ENCODE assay signal across 43 mouse cellular contexts in the genomic region with DNA sequence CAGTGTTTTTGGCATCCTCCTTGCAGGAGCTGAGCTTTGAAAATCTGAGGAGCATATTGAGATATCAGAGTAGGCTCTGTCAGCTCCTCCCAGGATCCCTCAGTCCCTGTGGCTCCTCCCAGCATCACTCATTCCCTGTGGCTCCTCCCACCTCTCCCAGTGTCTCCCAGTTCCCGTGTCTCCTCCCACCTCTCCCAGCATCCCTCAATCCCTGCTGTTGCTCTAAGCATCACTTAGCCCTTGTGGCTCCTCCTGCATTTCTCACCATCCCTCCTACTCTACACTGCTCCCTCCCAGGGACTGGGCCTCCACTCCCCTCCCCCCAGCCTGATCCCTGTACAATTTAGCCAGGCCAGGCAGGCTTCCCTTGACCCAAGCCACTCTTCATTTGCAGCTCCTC. TPM values are rescaled to one million over a fixed set of nuclear protein-coding genes. Genes with fewer than 3 reads are reported as not detected.
"Had no signal": no experiment of that assay in that cellular context is flagged by ENCODE, and none has a peak within 500 bp of the region (broad histone marks: within the 10 kb centered on the region; RNA-seq: fewer than 3 reads in every experiment).

No protein-coding gene starts in this region.

- H3K27ac ChIP-seq: gastrocnemius, adult 2 months; heart, embryonic 10.5 days; hindbrain, embryonic 13.5 days; hindbrain, embryonic 15.5 days; hindbrain, postnatal 0 days; kidney, embryonic 15.5 days; kidney, postnatal 0 days; limb, embryonic 13.5 days; limb, embryonic 15.5 days; liver, embryonic 12.5 days had no signal

- DNase-seq: gastrocnemius, adult 2 months; gastrocnemius, postnatal 10 days; gastrocnemius, postnatal 25 days; heart, adult 18-20 months; heart, postnatal 10 days; heart, postnatal 36 days; kidney, adult 11 months; kidney, adult 2 months; kidney, adult 9 months; kidney, postnatal 14 days; kidney, postnatal 36 days; layer of hippocampus, adult 9-11 months; layer of hippocampus, postnatal 36 days; left cerebral cortex, postnatal 4 days had no signal

- ATAC-seq: hindbrain, postnatal 0 days; intestine, embryonic 16.5 days; liver, embryonic 12.5 days had no signal

- H3K4me3 ChIP-seq: gastrocnemius, adult 2 months; heart, embryonic 10.5 days; heart, embryonic 12.5 days; hindbrain, embryonic 13.5 days; hindbrain, embryonic 15.5 days; kidney, embryonic 15.5 days; limb, embryonic 13.5 days; limb, embryonic 15.5 days; liver, embryonic 12.5 days had no signal

- H3K27me3 ChIP-seq: heart, embryonic 12.5 days; hindbrain, embryonic 13.5 days; hindbrain, embryonic 15.5 days; kidney, embryonic 15.5 days; limb, embryonic 13.5 days; limb, embryonic 15.5 days; liver, embryonic 12.5 days had no signal

- H3K4me1 ChIP-seq: hindbrain, embryonic 13.5 days; hindbrain, embryonic 15.5 days; kidney, embryonic 15.5 days; limb, embryonic 13.5 days; limb, embryonic 15.5 days; liver, embryonic 12.5 days had no signal

- H3K36me3 ChIP-seq: heart, embryonic 10.5 days; heart, embryonic 12.5 days; hindbrain, embryonic 13.5 days; hindbrain, embryonic 15.5 days; kidney, embryonic 15.5 days; limb, embryonic 13.5 days; limb, embryonic 15.5 days; liver, embryonic 12.5 days had no signal

- H3K9me3 ChIP-seq: heart, embryonic 10.5 days; heart, embryonic 12.5 days; hindbrain, embryonic 13.5 days; hindbrain, embryonic 15.5 days; kidney, embryonic 15.5 days; limb, embryonic 13.5 days; limb, embryonic 15.5 days; liver, embryonic 12.5 days had no signal

- H3K4me2 ChIP-seq: heart, embryonic 12.5 days; hindbrain, embryonic 13.5 days; hindbrain, embryonic 15.5 days; kidney, embryonic 15.5 days; limb, embryonic 13.5 days; limb, embryonic 15.5 days; liver, embryonic 12.5 days had no signal

- H3K9ac ChIP-seq: heart, embryonic 12.5 days; hindbrain, embryonic 13.5 days; hindbrain, embryonic 15.5 days; kidney, embryonic 15.5 days; limb, embryonic 13.5 days; limb, embryonic 15.5 days; liver, embryonic 12.5 days had no signal

RNA-seq across cellular contexts. Expression of gene 4930474N05Rik, which starts 6.0 kb away (rescaled TPM):
- total RNA-seq: gastrocnemius, adult 2 months; gastrocnemius, postnatal 10 days; gastrocnemius, postnatal 25 days; gastrocnemius, postnatal 4 days; granulocyte monocyte progenitor cell, adult 5-6 weeks; heart, adult 18-20 months; heart, adult 8-10 months; heart, postnatal 10 days; heart, postnatal 36 days; hematopoietic stem cell, adult 5-6 weeks; hindbrain, postnatal 0 days; layer of hippocampus, adult 18-20 months; layer of hippocampus, adult 8-10 months; layer of hippocampus, postnatal 14 days; layer of hippocampus, postnatal 36 days; left cerebral cortex, adult 18-20 months; left cerebral cortex, adult 8-10 months; left cerebral cortex, postnatal 10 days; left cerebral cortex, postnatal 25 days; left cerebral cortex, postnatal 4 days; liver, adult 2 months had no signal
- polyA plus RNA-seq: heart, embryonic 10.5 days; heart, embryonic 12.5 days; heart, embryonic 14.5 days; heart, embryonic 16.5 days; hindbrain, embryonic 11.5 days; hindbrain, embryonic 13.5 days; hindbrain, embryonic 15.5 days; hindbrain, postnatal 0 days; intestine, embryonic 14.5 days; intestine, embryonic 16.5 days; kidney, adult 2 months; kidney, embryonic 15.5 days; kidney, postnatal 0 days; large intestine, adult 2 months; limb, embryonic 11.5 days; limb, embryonic 13.5 days; limb, embryonic 15.5 days; liver, adult 2 months; liver, embryonic 12.5 days had no signal
